Mouse (Mus musculus) embryonic facial prominence, embryonic 10.5 days (tissue): ENCODE data around the gene Il4i1. TPM values are rescaled to one million over a fixed set of nuclear protein-coding genes. Genes with fewer than 3 reads are reported as not detected.

Experiments
- DNase-seq: peaks from one replicate; pipeline ENCODE4 v3.0.0-alpha.2; 2017; ENCODE audit warnings: low spot score
- H3K27ac ChIP-seq: fragments of 300-500 bp; sonication (generic); replicated peaks from 2 replicates; pipeline ENCODE4 v1.5.1; 2016; ENCODE audit warnings: mild to moderate bottlenecking
- H3K27me3 ChIP-seq: fragments of 300-500 bp; sonication (generic); replicated peaks from 2 replicates; pipeline ENCODE4 v1.6.1; 2016; ENCODE audit warnings: low read depth, mild to moderate bottlenecking; ENCODE audit not compliant: poor library complexity, severe bottlenecking
- H3K36me3 ChIP-seq: fragments of 300-500 bp; sonication (generic); replicated peaks from 2 replicates; pipeline ENCODE4 v1.6.1; 2016; ENCODE audit warnings: mild to moderate bottlenecking, moderate library complexity
- H3K4me1 ChIP-seq: fragments of 300-500 bp; sonication (generic); 2 replicates; pipeline ENCODE4 v1.6.1; 2016
- H3K4me3 ChIP-seq: fragments of 300-500 bp; sonication (generic); 2 replicates; pipeline ENCODE4 v1.5.1; 2016; ENCODE audit warnings: mild to moderate bottlenecking, moderate library complexity
- H3K9me3 ChIP-seq: fragments of 300-500 bp; sonication (generic); 2 replicates; pipeline ENCODE4 v1.6.1; 2016; ENCODE audit warnings: mild to moderate bottlenecking
- WGBS: fragments of 180-500 bp; shearing (Covaris S2); methylation state at CpG from one replicate; pipeline ENCODE4 v1.1.7; 2016; 5-methylcytosine and 5-hydroxymethylcytosine counted together
- polyA plus RNA-seq: library from polyadenylated mRNA; unstranded; fragments of >200 nt; fragmentation: Nextera tagmentation; extraction: Ambion mirVana; gene quantifications from 2 replicates; pipeline ENCODE4 v1.2.1, GENCODE M21; 2016

Il4i1 gene
- polyA plus RNA-seq, result 1.0 and 1.5 TPM in 2 replicates

- Histone ChIP-seq H3K4me3 (peak within 1 kb of the TSS; percentile 77), H3K36me3 (peaks cover 67% of the 10 kb centered on the region), H3K4me1 (peaks cover 48% of the 10 kb centered on the region), H3K27ac (peak within 1 kb of the TSS; percentile 99), H3K27me3 (no peaks in the 10 kb centered on the region), H3K9me3 (no peaks in the 10 kb centered on the region)
- under 1% methylated on average over 62 of the region's 62 CpGs for WGBS
- peak; percentile 100 for DNase-seq
These were observed at the start of gene Il4i1, which contains the start of gene Nup62 for GRCm38 (mm10) chr7:44815721-44816469. TSS of gene Il4i1 (plus strand) at chr7:44816387. TSS of gene Nup62 (plus strand) at chr7:44816088.

- H3K27me3 ChIP-seq, result no peaks in the 10 kb centered on the region
- H3K9me3 ChIP-seq, result no peaks in the 10 kb centered on the region
- H3K4me1 ChIP-seq, result no peaks in the 10 kb centered on the region
- peaks cover 85% of the 10 kb centered on the region for H3K36me3 ChIP-seq
- WGBS, result 82% methylated on average over 5 of the region's 5 CpGs
- no peak for DNase-seq
- H3K4me3 ChIP-seq, result no peak overlapping the region
- H3K27ac ChIP-seq, result no peak overlapping the region
These were observed 48.1 kb upstream of the Il4i1 start for GRCm38 (mm10) chr7:44768129-44768528.

- no peaks in the 10 kb centered on the region for H3K27me3 ChIP-seq
- no peak overlapping the region for H3K27ac ChIP-seq
- WGBS, result 13% methylated on average over 6 of the region's 6 CpGs
- no peaks in the 10 kb centered on the region for H3K9me3 ChIP-seq
- H3K4me1 ChIP-seq, result no peaks in the 10 kb centered on the region
- DNase-seq, result peak; percentile 85
- H3K36me3 ChIP-seq, result peaks cover 84% of the 10 kb centered on the region
- no peak overlapping the region for H3K4me3 ChIP-seq
These were observed 46.1 kb upstream of the Il4i1 start for GRCm38 (mm10) chr7:44770046-44770578.

GRCm38 (mm10) chr7:44772591-44773204, 43.5 kb upstream of the Il4i1 start:
- H3K9me3 ChIP-seq, result no peaks in the 10 kb centered on the region
- no peak overlapping the region for H3K4me3 ChIP-seq
- H3K27me3 ChIP-seq, result no peaks in the 10 kb centered on the region
- DNase-seq, result no peak
- peaks cover 81% of the 10 kb centered on the region for H3K36me3 ChIP-seq
- WGBS, result 89% methylated on average over 8 of the region's 8 CpGs
- no peak overlapping the region for H3K27ac ChIP-seq
- no peaks in the 10 kb centered on the region for H3K4me1 ChIP-seq

GRCm38 (mm10) chr7:44776849-44777498, 39.2 kb upstream of the Il4i1 start:
- no peaks in the 10 kb centered on the region for H3K4me1 ChIP-seq
- no peak overlapping the region for H3K4me3 ChIP-seq
- WGBS, result 86% methylated on average over 9 of the region's 9 CpGs
- H3K9me3 ChIP-seq, result no peaks in the 10 kb centered on the region
- no peak overlapping the region for H3K27ac ChIP-seq
- no peaks in the 10 kb centered on the region for H3K27me3 ChIP-seq
- H3K36me3 ChIP-seq, result peaks cover 56% of the 10 kb centered on the region
- DNase-seq, result no peak

GRCm38 (mm10) chr7:44780101-44780500, 36.1 kb upstream of the Il4i1 start:
- Histone ChIP-seq H3K27me3 (no peaks in the 10 kb centered on the region), H3K4me1 (no peaks in the 10 kb centered on the region), H3K4me3 (no peak overlapping the region), H3K9me3 (no peaks in the 10 kb centered on the region), H3K27ac (no peak overlapping the region), H3K36me3 (peaks cover 31% of the 10 kb centered on the region)
- WGBS, result 91% methylated on average over 8 of the region's 8 CpGs
- DNase-seq, result no peak

- Histone ChIP-seq H3K9me3 (peaks cover 9% of the 10 kb centered on the region; the same call in 1 of the 2 replicates), H3K4me3 (no peak overlapping the region), H3K36me3 (no peaks in the 10 kb centered on the region), H3K27me3 (no peaks in the 10 kb centered on the region), H3K27ac (no peak overlapping the region), H3K4me1 (peaks cover 7% of the 10 kb centered on the region; the same call in 1 of the 2 replicates)
- no peak for DNase-seq
- WGBS, result 70% methylated on average over 3 of the region's 3 CpGs
These were observed 26.7 kb upstream of the Il4i1 start for GRCm38 (mm10) chr7:44789531-44789930.

GRCm38 (mm10) chr7:44790066-44790465, 26.1 kb upstream of the Il4i1 start:
- peaks cover 9% of the 10 kb centered on the region; the same call in 1 of the 2 replicates for H3K9me3 ChIP-seq
- H3K36me3 ChIP-seq, result no peaks in the 10 kb centered on the region
- no peaks in the 10 kb centered on the region for H3K27me3 ChIP-seq
- no peak for DNase-seq
- H3K4me1 ChIP-seq, result peaks cover 7% of the 10 kb centered on the region; the same call in 1 of the 2 replicates
- H3K4me3 ChIP-seq, result no peak overlapping the region
- H3K27ac ChIP-seq, result no peak overlapping the region
- WGBS, result 58% methylated on average over 4 of the region's 4 CpGs

GRCm38 (mm10) chr7:44792781-44793180, 23.4 kb upstream of the Il4i1 start:
- Histone ChIP-seq H3K36me3 (no peaks in the 10 kb centered on the region), H3K4me1 (peaks cover 7% of the 10 kb centered on the region; the same call in 1 of the 2 replicates), H3K4me3 (no peak overlapping the region), H3K27ac (no peak overlapping the region), H3K9me3 (peaks cover 12% of the 10 kb centered on the region; the same call in 1 of the 2 replicates), H3K27me3 (no peaks in the 10 kb centered on the region)
- DNase-seq, result no peak
- 84% methylated on average over 6 of the region's 6 CpGs for WGBS

GRCm38 (mm10) chr7:44808927-44809326, 7.3 kb upstream of the Il4i1 start:
- no peak overlapping the region for H3K27ac ChIP-seq
- WGBS, result 78% methylated on average over 2 of the region's 2 CpGs
- H3K36me3 ChIP-seq, result peaks cover 33% of the 10 kb centered on the region
- H3K4me1 ChIP-seq, result no peaks in the 10 kb centered on the region
- no peak overlapping the region for H3K4me3 ChIP-seq
- no peak for DNase-seq
- H3K9me3 ChIP-seq, result no peaks in the 10 kb centered on the region
- no peaks in the 10 kb centered on the region for H3K27me3 ChIP-seq

- 91% methylated on average over 3 of the region's 3 CpGs for WGBS
- no peak overlapping the region for H3K27ac ChIP-seq
- no peaks in the 10 kb centered on the region for H3K27me3 ChIP-seq
- peaks cover 1% of the 10 kb centered on the region; the same call in 1 of the 2 replicates for H3K4me1 ChIP-seq
- DNase-seq, result no peak
- no peak overlapping the region for H3K4me3 ChIP-seq
- H3K9me3 ChIP-seq, result no peaks in the 10 kb centered on the region
- peaks cover 38% of the 10 kb centered on the region for H3K36me3 ChIP-seq
These were observed 6.7 kb upstream of the Il4i1 start for GRCm38 (mm10) chr7:44809466-44809865.

- Histone ChIP-seq H3K27me3 (no peaks in the 10 kb centered on the region), H3K27ac (no peak overlapping the region), H3K4me3 (no peak overlapping the region), H3K9me3 (no peaks in the 10 kb centered on the region), H3K36me3 (peaks cover 43% of the 10 kb centered on the region), H3K4me1 (peaks cover 10% of the 10 kb centered on the region)
- 84% methylated on average over 4 of the region's 4 CpGs for WGBS
- no peak for DNase-seq
These were observed 5.8 kb upstream of the Il4i1 start for GRCm38 (mm10) chr7:44810365-44810764.
